Mouse (Mus musculus): ENCODE results near the gene Fam110c. TPM values are rescaled to one million over a fixed set of nuclear protein-coding genes. Genes with fewer than 3 reads are reported as not detected.

Gene Fam110c
- polyA plus RNA-seq (2017; shearing (Covaris generic)) = 0.26 TPM

DNA sequence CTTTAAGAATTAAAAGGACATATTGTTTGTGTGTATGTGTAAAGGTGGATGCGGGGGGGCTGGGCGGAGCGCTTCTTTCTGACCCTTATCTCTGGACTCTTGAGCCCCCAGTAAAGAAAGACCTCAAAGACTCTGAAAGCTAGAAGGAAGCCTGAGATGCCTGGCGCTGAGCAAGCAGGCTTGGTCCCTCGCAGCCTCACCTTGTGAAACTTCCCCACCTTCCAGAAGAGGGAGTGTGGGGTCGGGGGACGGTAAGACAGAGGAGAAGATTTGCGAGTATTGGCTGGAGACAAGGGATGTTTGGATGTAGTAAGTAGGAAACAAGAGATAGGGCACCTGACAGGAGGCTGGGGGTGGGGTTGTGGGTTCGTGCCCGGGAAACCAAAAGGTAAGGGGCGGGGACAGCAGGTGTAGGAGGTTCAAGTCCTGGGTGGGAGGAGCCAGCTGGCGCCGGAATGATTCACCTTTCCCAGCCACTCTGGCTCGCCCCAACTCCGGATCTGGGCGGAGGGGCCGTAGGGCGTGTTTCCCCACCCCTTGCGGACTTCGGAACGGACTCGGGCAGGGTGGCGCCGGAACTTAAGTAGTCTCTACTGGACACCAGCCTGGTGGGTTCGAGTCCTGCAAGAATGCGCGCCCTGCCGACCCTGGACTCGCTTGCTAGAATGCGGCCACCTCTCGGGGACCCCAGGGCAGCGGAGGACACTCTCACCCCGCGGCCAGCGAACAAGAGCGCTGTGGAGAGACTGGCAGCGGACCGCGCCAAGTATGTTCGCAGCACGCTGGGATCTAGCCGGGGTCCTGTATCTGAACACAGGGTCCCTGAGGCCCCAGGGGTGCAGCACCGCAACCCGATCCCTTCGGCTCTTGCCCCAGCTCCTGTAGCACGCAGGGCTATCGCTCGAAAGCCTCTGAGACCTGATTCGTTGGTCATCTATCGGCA is at the start of gene Fam110c:
Gene Fam110c, plus strand, starts transcription at position 450 of the 943 bp plus-strand sequence.

Other genes with a start within 250 kb of the Fam110c start
- not detected for gene Alkal2, start 189.5 kb upstream of the Fam110c start, polyA plus RNA-seq (2017; shearing (Covaris generic))
- gene Acp1, start 162.3 kb upstream of the Fam110c start, polyA plus RNA-seq (2017; shearing (Covaris generic)) = 62.8 TPM
- gene Sh3yl1, start 162.2 kb upstream of the Fam110c start, polyA plus RNA-seq (2017; shearing (Covaris generic)) = 0.68 TPM
- not detected for gene Gm6993, start 166.9 kb downstream of the Fam110c start, polyA plus RNA-seq (2017; shearing (Covaris generic))
- gene Lamb1, start 191.4 kb downstream of the Fam110c start, polyA plus RNA-seq (2017; shearing (Covaris generic)) = not detected

Measured in CD4-positive, CD25-positive, alpha-beta regulatory T cell, adult 9 weeks (primary cell).